Mouse (Mus musculus): ENCODE data around the gene Nbea.

The Nbea gene

GRCm38 (mm10) chr3:56183159-56184133 is at the start of gene Nbea:
Nbea (minus strand) TSS chr3:56183701.
- DNase-seq (ENCODE audit: low spot score) = peak; percentile 60

- no peak for DNase-seq (ENCODE audit: low spot score)
Measured at GRCm38 (mm10) chr3:56229283-56229682, 45.8 kb upstream of the Nbea start.

DNA sequence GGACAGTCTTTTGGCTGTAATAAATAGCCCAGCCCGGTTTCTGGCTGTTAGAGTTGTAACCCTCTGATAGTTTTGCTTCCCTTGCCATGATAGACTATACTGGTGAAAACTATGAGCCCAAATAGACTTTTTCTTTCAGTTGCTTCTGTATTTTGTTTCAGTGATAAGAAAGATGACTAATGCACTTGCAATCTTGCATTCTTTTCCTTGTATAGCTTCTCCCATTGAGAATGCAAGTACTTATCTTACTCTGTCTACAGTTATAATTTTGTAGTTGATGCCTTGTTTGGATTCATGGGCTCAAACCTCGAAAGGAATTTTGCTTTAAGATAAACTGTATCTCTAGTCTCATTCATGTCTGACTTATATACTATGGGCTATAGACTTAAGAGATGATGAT is 32.5 kb upstream of the Nbea start:
- no peak for DNase-seq (ENCODE audit: low spot score)

DNA sequence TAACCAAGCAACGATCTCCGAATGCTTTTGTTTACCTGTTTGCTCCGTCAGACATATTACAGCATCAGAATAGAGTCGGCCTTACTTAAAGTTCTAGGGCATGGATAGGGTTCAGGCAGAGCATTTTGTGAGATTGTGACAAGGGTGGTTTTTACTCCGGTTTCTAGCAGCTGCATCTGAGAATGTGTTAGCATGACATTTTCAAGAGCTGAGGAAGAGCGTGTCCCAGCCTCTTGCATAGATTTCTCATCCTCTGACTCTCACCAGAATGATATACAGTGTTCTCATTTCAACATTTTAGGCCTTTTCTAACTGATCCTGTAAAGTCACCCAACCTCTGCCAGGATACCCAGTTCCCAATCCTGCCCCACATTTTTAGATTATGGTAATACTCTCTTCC is 20.5 kb upstream of the Nbea start:
- no peak for DNase-seq (ENCODE audit: low spot score)

DNA sequence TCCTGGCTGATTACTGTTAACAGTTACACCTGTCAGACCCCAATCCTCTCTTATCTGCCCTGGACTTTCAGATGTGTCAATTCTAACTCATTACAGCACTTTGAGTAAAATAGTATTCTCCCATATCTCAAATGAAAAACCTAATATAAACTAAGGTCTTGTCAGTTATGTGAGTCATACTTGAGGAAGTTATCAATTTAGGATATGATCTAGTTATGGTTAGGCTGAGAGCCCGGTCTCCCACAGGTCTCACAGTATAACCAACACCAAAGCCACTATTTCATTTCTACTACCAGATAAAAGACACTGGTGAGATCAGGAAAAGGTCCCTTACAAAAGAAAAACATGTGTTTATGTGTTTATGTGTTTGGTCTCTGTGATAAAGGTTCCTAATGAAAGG is 4.7 kb upstream of the Nbea start:
- DNase-seq (ENCODE audit: low spot score) = no peak

DNA sequence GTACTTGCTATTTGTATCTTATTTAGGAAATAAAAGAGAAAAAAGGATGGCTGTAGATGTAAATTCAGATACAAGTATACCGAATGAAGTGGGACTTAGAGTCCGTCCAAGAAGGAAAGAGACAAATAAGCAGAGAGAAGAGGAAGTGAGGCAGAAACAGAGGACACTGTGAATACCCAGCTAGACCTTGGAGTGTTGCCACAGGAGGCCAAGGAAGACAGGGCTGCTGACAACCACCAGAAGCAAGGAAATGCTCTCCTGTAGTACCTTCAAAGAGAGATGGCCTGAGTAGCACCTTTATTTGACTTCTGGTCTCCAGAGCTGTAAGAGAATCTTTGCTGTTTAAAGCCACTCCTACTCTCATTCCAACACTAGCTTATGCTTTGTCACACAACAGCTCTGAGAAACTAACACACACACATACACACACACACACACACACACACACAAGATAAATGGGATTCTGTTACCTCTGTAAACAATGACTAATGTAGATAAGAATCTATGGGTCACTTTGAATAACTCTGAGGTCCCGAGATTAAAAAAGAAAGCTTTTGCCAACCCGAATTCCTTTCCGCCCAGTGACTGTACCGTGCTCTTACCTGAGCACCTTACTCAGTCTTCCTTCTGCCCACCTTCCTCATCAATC is 3.8 kb upstream of the Nbea start:
- DNase-seq (ENCODE audit: low spot score) = no peak

DNA sequence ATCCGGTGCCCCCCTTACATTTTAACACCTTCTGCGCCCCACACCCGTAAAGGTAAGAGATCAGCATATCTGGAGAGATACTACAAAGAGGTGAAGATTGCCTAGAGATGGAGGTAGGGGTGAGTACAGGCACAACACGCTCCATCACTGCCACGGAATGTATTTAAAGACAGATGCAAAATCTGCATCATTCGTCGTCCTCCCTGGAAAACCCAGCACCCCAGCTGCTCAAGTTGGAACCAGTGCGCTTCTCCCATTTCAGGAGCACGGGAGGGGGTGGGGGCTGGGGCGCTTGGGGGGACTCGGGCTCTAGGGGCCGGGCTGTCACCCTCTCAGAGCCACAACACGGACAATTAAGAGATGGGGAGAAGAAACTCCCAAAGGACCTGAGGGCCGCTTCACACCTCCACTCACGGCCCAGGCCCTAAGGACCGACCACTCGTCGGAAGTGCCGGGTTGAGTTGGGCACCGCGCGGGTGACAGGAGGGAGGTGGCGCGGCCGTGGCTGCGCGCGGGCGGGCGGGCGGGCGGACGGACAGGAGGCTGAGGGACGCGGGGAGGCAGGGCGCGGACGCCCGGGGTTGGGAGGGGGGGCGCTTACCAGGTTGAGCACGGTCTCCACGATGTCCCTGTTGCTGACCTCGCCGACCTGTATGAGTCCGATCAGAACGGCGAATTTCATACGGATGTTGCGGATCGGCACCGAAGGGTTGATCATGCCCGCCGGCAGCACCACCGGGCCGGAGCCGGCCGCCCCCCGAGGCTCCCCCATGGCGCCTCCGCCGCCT is 936 bp downstream of the Nbea start:
- no peak for DNase-seq (ENCODE audit: low spot score)

GRCm38 (mm10) chr3:56181991-56182370 is 1.5 kb downstream of the Nbea start:
- no peak for DNase-seq (ENCODE audit: low spot score)

DNA sequence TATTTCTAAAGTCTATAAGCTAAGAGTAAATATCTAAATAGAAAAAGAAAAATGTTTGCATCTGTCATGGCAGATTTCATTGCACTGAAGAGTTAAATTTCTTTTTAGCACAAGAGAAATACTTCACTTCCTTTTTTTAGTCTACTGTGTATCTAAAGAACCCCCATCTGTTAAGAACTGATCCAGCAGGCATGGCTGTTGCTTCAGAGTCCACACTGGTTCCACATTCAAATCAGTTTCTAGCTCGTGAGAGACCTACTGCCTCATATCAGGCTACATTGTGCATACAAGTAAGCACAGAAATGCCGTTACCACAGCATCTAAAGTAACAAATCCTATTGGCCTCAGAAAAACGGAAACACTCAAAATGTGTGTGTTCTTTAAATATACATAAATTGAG is 2.5 kb downstream of the Nbea start:
- peak; percentile 36 for DNase-seq (ENCODE audit: low spot score)

- DNase-seq (ENCODE audit: low spot score) = no peak
Measured at GRCm38 (mm10) chr3:56157864-56158263, 25.6 kb downstream of the Nbea start.

- DNase-seq (ENCODE audit: low spot score) = no peak
Measured at GRCm38 (mm10) chr3:56126674-56127073, 56.8 kb downstream of the Nbea start.

GRCm38 (mm10) chr3:56116647-56117046 is 66.9 kb downstream of the Nbea start:
- DNase-seq (ENCODE audit: low spot score) = no peak

DNA sequence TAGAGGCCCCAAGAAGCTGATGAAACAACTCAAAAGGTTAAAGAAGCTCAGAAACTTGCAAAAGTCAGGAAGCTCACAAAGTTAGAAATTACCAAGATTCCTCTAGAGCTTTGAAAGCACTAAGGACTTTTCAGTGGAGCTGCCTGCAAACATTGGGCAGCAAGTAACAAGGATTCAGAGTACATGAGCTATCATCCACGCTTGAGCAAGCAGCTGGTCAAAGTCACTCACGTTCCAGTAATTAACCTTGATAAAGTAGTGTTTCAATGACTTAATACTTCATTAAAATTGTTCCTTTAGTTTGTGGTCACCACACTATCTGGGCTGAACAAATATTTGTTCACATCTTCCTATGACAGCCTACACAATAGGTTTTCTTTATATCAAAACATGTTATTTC is 75.4 kb downstream of the Nbea start:
- DNase-seq (ENCODE audit: low spot score) = no peak

DNA sequence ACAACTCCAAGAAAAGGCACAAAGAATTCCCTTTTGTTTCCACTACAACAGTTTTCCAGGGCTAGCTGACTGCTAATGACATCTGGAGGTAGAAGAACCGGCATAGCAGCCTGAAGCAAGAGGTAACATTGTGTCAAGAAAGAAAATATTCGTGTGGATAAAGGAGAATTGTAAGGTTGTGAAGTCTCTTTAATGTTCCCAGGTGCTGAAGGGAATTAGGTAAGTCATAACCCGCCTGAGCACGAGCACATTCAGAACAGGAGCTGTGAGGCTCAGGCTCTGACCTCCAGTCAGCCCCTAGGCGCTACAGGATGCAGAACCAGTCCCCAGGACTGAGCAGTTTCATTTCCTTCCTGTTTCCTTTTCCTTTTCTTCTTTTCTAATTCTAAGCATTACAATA is 86.4 kb downstream of the Nbea start:
- DNase-seq (ENCODE audit: low spot score) = no peak

- DNase-seq (ENCODE audit: low spot score) = peak; percentile 44
Measured at GRCm38 (mm10) chr3:56079015-56079612, 104.4 kb downstream of the Nbea start.

DNA sequence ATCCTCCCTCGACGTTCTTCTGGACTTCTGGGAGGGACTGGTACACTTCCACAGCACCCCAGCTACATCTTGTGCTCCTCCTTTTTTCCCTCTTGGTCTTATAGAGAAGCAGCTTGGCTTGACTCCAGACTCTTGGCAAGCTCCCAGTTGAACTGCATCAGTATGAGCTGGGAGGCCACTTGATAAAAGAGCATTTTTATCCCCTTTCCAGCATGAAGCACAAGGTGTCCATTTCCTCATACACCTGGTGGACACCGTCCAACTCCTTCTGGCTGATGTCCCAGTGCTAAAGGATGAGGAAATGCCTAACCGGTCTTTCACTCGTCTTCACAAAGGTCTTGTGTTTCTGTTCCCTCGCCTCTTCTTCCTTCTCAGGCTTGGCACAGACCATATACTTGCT is 115.7 kb downstream of the Nbea start:
- no peak for DNase-seq (ENCODE audit: low spot score)

DNA sequence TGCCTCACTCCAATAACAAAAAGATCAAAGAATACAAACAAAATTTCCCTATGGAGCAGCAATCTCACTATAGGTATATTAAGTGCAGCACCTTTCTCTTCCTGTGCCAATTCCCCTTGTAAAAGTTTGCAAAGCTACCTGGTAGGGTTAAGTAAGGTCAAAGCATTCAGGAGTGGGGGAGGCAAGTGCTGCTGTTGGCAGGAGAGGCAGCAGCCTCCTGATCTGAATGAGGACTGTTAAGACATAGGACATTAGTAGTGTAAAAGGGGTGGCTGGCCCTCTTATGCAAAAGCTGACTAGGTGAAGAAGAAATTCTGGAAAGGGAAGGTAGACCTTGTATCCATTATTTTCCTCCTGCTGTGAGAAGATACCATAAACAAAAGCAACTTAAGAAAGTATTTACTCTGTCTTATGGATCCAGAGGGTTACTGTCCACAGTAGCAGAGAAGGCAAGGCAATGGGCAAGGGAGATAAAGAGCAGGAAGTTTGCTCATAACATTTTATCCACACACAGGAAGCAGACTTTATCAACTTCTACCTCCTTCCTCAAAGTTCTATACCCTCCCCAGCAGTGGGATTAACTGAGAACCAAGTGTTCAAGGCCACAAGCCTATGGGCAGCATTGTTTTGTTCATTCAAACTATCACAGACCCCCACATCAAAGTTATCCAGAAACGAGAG is 117.0 kb downstream of the Nbea start:
- no peak for DNase-seq (ENCODE audit: low spot score)

GRCm38 (mm10) chr3:56065234-56065633 is 118.3 kb downstream of the Nbea start:
- no peak for DNase-seq (ENCODE audit: low spot score)

- DNase-seq (ENCODE audit: low spot score) = no peak
Measured at GRCm38 (mm10) chr3:56045659-56046336, 137.7 kb downstream of the Nbea start.

GRCm38 (mm10) chr3:56043091-56043490 is 140.4 kb downstream of the Nbea start:
- DNase-seq (ENCODE audit: low spot score) = no peak

GRCm38 (mm10) chr3:56039494-56039893 is 144.0 kb downstream of the Nbea start:
- DNase-seq (ENCODE audit: low spot score) = no peak

Data from layer of hippocampus, adult 9-10 months (tissue).